Mouse (Mus musculus): ENCODE measurements around the gene Mpv17l2.
A peak's percentile ranks its signal among the peaks of the same experiment; 100 is the strongest.

Gene Mpv17l2

GRCm38 (mm10) chr8:70760775-70761406, at the start of gene Mpv17l2:
Gene Mpv17l2, minus strand, starts transcription at chr8:70760946.
- DNase-seq (ENCODE audit: low read depth) = peak; percentile 98

GRCm38 (mm10) chr8:70808955-70809701, 48.4 kb upstream of the Mpv17l2 start:
- peak; percentile 62 for DNase-seq (ENCODE audit: low read depth)

- peak; percentile 86 for DNase-seq (ENCODE audit: low read depth)
These were observed 47.5 kb upstream of the Mpv17l2 start, which contains the start of gene Il12rb1 for GRCm38 (mm10) chr8:70808239-70808638. Gene Il12rb1, plus strand, starts transcription at chr8:70808449.

GRCm38 (mm10) chr8:70807304-70807703, 46.6 kb upstream of the Mpv17l2 start:
- DNase-seq (ENCODE audit: low read depth) = no peak

GRCm38 (mm10) chr8:70806541-70806940, 45.8 kb upstream of the Mpv17l2 start:
- DNase-seq (ENCODE audit: low read depth) = peak; percentile 87

DNA sequence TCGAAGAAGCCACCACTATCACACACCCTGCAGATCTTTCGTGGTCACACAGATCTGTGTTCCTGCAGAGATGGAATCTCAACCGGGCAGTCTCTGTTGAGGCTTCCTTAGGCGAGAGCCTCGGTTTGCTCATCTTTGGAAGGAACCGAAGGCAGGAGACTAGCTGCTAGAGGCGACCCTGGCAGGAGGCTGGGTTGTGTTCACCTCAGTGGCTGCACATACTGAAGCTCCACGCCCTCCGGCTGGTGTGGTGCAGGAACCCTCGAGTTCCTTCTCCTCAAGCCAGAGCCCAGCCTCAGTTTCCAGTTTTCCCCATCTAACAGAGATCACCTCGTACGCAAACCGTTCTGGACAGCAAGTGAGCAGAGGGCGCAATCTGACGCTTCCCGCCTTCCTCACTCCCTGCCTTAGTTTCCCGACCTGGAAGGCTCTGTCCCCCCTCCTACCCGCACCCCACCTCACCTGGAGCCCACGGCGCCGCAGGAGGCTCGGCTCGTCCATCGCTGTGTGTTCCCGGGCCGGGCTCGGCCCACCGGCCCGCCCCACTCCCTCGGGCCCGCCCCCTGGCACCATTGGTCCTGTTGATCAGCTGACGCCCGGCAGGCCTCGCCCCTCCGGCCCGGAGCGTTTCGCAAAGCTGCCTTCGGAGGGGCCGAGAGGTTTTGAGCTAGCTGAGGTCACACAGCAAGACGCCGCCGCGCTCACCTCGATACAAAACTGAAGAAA, 43.9 kb upstream of the Mpv17l2 start, which contains the start of gene Mast3:
Mast3 (minus strand) TSS at position 574 of the 726 bp plus-strand sequence.
- peak; percentile 90 for DNase-seq (ENCODE audit: low read depth)

- DNase-seq (ENCODE audit: low read depth) = peak; percentile 74
These were observed 43.2 kb upstream of the Mpv17l2 start for GRCm38 (mm10) chr8:70803761-70804480.

- peak; percentile 26 for DNase-seq (ENCODE audit: low read depth)
These were observed 42.2 kb upstream of the Mpv17l2 start for GRCm38 (mm10) chr8:70802786-70803510.

DNA sequence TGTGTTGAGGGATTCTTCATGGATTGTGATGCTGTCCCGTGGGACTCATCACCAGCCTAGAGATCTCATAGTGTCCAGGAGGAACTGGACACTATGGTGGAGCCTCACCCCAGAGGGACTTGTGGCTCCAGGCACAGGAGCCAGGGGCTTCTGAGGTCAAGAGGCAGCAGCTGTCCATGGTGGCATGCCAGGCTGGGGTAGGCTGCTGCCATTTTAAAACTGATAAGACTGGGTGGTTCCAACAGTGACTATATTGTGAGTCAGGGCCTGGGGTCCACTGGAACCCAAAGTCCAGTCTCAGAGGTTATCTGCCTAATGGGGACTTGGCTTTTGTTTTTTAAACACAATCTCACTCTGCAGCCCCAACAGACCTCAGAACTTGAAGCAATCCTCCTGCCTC, 41.1 kb upstream of the Mpv17l2 start:
- no peak for DNase-seq (ENCODE audit: low read depth)

GRCm38 (mm10) chr8:70801156-70801555, 40.4 kb upstream of the Mpv17l2 start:
- peak; percentile 70 for DNase-seq (ENCODE audit: low read depth)

DNA sequence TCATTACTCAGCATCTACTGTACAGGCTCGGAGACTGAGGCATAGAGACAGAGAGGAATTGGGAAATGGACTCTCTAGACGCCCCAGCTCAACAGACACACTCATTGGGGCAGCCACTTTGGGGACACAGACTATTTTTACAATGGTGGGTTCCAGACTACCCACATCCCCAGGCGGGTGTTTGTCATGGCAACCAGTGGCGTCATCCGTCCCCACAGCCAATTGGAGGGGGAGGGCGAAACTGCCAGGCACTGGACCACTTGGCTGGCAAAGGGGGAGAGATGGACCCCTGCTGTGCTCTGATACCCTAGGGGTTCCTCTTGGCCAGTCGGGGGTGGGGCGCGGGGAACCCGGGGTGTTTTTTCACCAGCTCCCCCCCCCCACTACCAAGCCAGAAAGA, 39.9 kb upstream of the Mpv17l2 start:
- no peak for DNase-seq (ENCODE audit: low read depth)

GRCm38 (mm10) chr8:70798281-70798680, 37.5 kb upstream of the Mpv17l2 start:
- peak; percentile 26 for DNase-seq (ENCODE audit: low read depth)

GRCm38 (mm10) chr8:70797081-70798070, 36.6 kb upstream of the Mpv17l2 start:
- peak; percentile 97 for DNase-seq (ENCODE audit: low read depth)

GRCm38 (mm10) chr8:70796403-70797080, 35.8 kb upstream of the Mpv17l2 start:
- DNase-seq (ENCODE audit: low read depth) = no peak

GRCm38 (mm10) chr8:70795370-70795769, 34.6 kb upstream of the Mpv17l2 start:
- DNase-seq (ENCODE audit: low read depth) = peak; percentile 27

DNA sequence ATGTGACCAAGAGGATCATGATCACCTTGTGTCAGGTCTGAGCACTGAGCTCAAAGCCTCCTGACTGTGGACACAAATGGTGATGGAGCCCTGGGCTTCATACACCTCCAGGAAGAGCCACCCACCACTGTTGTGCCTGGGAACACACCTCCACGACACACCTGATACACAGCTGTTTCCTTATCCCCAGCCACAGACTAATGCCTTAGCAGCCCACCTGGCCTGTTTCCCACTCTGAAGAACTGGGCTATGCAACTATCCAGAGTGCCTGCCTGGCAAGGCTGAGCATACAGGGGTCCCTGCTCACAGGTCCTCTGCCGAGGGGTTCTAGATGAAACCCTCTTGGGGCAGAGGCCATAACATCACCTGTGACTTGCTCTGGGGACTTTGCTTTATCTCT, 33.5 kb upstream of the Mpv17l2 start:
- DNase-seq (ENCODE audit: low read depth) = no peak

DNA sequence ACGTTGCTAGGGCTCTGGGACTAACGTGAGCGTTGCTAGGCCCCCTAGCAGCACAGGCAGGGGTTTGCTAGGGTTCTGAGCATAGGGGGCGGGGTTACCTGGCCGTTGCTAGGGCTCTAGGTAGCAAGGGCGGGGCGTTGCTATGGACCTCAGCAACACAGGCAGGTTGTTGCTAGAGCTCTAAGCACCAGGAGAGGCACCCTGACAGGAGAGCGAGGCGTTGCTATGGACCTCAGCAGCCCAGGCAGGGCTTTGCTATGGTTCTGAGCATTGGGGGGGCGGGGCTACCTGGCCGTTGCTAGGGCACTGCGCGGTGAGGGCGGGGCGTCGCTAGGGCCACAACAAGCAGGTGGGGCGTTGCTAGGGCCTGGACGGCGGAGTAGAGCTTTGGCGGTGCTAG, 32.0 kb upstream of the Mpv17l2 start:
- DNase-seq (ENCODE audit: low read depth) = peak; percentile 93

- peak; percentile 99 for DNase-seq (ENCODE audit: low read depth)
These were observed 31.4 kb upstream of the Mpv17l2 start for GRCm38 (mm10) chr8:70791975-70792691.

DNA sequence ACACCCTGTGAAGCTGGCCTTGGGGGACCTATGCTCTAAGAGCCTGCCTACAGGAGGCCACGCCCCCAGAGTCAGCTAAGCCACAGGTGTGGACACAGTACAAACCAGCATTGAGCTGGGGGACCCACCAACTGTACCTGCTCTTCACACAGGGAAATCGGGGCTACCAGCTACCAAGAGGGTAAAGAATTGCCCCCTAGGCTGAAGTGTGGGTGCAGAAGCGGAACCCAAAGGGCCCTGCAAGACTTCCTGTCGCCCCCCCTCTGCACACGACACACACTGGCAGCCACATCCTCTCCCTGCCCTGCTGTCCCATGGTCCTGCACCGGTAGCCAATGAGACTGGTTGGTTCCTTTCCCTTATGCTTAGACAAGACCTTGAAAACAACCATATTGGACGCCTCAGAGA, 30.6 kb upstream of the Mpv17l2 start:
- peak; percentile 91 for DNase-seq (ENCODE audit: low read depth)

All from induced T-regulatory cell, adult 2 months (primary cell).